Mouse (Mus musculus): ENCODE data around the gene P3h3.

- no peak for TF ChIP-seq CTCF (IDR thresholded peaks at IDR 0.05; ENCODE audit: extremely low read depth, insufficient read depth, insufficient read length, insufficient replicate concordance)
- TF ChIP-seq POLR2A (IDR thresholded peaks at IDR 0.05; ENCODE audit: low read depth, low read length), result no peak
These were observed 5.0 kb upstream of the P3h3 start for GRCm38 (mm10) chr6:124862406-124863124.
